Mouse (Mus musculus): ENCODE results near the gene Fbxl18.

GRCm38 (mm10) chr5:142878570-142878969 lies 16.7 kb downstream of the Fbxl18 start:
- TF ChIP-seq CTCF (IDR thresholded peaks at IDR 0.05 in 2 of 3, conservative IDR thresholded peaks at IDR 0.05 in 1 of 3; ENCODE audit: control insufficient read depth in 1 of 3, insufficient read depth in 1 of 3, low read depth in 2 of 3, low read length in 3 of 3, poor library complexity in 1 of 3, severe bottlenecking in 1 of 3) (no peak), SMC3 (IDR thresholded peaks at IDR 0.05; ENCODE audit: low read depth, low read length) (no peak), HCFC1 (IDR thresholded peaks at IDR 0.05; ENCODE audit: low read depth, low read length) (no peak), ZNF384 (IDR thresholded peaks at IDR 0.05; ENCODE audit: low read depth, low read length) (no peak), GABPA (IDR thresholded peaks at IDR 0.05; ENCODE audit: low read depth, low read length) (no peak), ELF1 (IDR thresholded peaks at IDR 0.05; ENCODE audit: low read depth, low read length) (no peak), CHD2 (IDR thresholded peaks at IDR 0.05; ENCODE audit: low read length) (no peak)
